Mouse (Mus musculus) stomach, postnatal 0 days (tissue): ENCODE data around the gene Ltb.

Experiments used
- CTCF ChIP-seq: IDR thresholded peaks from 2 replicates; pipeline ENCODE4 v1.5.1; 2016; ENCODE audit warnings: antibody characterized with exemption, low read depth, mild to moderate bottlenecking, moderate library complexity
- EP300 ChIP-seq: optimal IDR thresholded peaks from 2 replicates; pipeline ENCODE3; 2016; ENCODE audit warnings: antibody characterized with exemption

DNA sequence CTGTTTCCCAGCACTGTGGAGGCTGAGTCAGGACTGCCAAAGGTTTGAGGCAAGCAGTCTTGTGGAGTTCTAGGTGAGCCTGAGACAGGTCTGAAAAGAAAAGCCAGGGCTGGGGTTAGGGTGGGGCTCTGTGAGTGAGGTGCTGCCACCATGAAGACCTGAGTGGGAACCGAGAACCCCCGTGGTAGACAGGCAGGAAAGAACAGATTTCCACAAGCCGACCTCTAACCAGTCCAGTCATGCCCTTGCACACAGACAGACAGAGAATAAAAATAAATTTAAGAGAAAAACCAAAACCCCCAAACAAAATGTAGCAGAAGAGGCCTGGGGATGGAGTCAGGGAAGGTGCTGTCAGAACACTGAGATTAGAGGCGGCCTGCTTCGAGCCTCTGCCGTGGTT, 18.9 kb upstream of the Ltb start:
- TF ChIP-seq CTCF (no peak), EP300 (no peak)
